Mouse (Mus musculus) mouse trophoblast stem cell (cell line): ENCODE results near the gene Sptssb.

ENCODE experiments used
- in situ Hi-C, 2 experiments: fragments of 300-500 bp; cut with MseI, MboI; formaldehyde crosslinking; loops; 2 replicates in 1 of 2; 3 replicates in 1 of 2; pipeline ENCODE4 v1.15.1; 2025

The Sptssb gene

GRCm38 (mm10) chr3:69859858-69860588, at the start of gene Sptssb:
Gene Sptssb (minus strand): TSS chr3:69859940.
- in situ Hi-C loops, result no loop called here

GRCm38 (mm10) chr3:69908074-69908473, 48.3 kb upstream of the Sptssb start:
- in situ Hi-C loops, result loop anchor here in 1 of 2 experiments (25.0 kb wide), 1 partner anchor 646 kb away; no protein-coding TSS in a partner anchor

GRCm38 (mm10) chr3:69907564-69907963, 47.8 kb upstream of the Sptssb start:
- in situ Hi-C loops, result loop anchor here in 1 of 2 experiments (25.0 kb wide), 1 partner anchor 645 kb away; no protein-coding TSS in a partner anchor

- in situ Hi-C loops, result loop anchor here in 1 of 2 experiments (5.0 to 25.0 kb wide), 2 partner anchors 141 to 641 kb away; no protein-coding TSS in a partner anchor
Observed at GRCm38 (mm10) chr3:69902787-69903477, 43.2 kb upstream of the Sptssb start.

- in situ Hi-C loops, result loop anchor here in 1 of 2 experiments (5.0 to 25.0 kb wide), 2 partner anchors 140 to 640 kb away; no protein-coding TSS in a partner anchor
Observed at GRCm38 (mm10) chr3:69902382-69902781, 42.6 kb upstream of the Sptssb start.

GRCm38 (mm10) chr3:69901874-69902381, 42.2 kb upstream of the Sptssb start:
- in situ Hi-C loops, result loop anchor here in 1 of 2 experiments (5.0 to 25.0 kb wide), 2 partner anchors 140 to 640 kb away; no protein-coding TSS in a partner anchor

- in situ Hi-C loops, result loop anchor here in 1 of 2 experiments (5.0 to 25.0 kb wide), 2 partner anchors 138 to 638 kb away; no protein-coding TSS in a partner anchor
Observed at GRCm38 (mm10) chr3:69900335-69900734, 40.6 kb upstream of the Sptssb start.

GRCm38 (mm10) chr3:69897917-69898594, 38.3 kb upstream of the Sptssb start:
- in situ Hi-C loops, result no loop called here

- in situ Hi-C loops, result no loop called here
Observed at GRCm38 (mm10) chr3:69895516-69895915, 35.8 kb upstream of the Sptssb start.

- in situ Hi-C loops, result loop anchor here in 1 of 2 experiments (5.0 kb wide), 1 partner anchor 130 kb away; no protein-coding TSS in a partner anchor
Observed at GRCm38 (mm10) chr3:69892187-69893094, 32.7 kb upstream of the Sptssb start.

- in situ Hi-C loops, result no loop called here
Observed at GRCm38 (mm10) chr3:69885866-69886265, 26.1 kb upstream of the Sptssb start.

- in situ Hi-C loops, result no loop called here
Observed at GRCm38 (mm10) chr3:69883710-69884109, 24.0 kb upstream of the Sptssb start.

GRCm38 (mm10) chr3:69877538-69877937, 17.8 kb upstream of the Sptssb start:
- in situ Hi-C loops, result no loop called here

- in situ Hi-C loops, result no loop called here
Observed at GRCm38 (mm10) chr3:69874721-69875120, 15.0 kb upstream of the Sptssb start.

- in situ Hi-C loops, result no loop called here
Observed at GRCm38 (mm10) chr3:69872661-69873327, 13.1 kb upstream of the Sptssb start.

GRCm38 (mm10) chr3:69871174-69871573, 11.4 kb upstream of the Sptssb start:
- in situ Hi-C loops, result no loop called here

GRCm38 (mm10) chr3:69869702-69870101, 10.0 kb upstream of the Sptssb start:
- in situ Hi-C loops, result no loop called here

- in situ Hi-C loops, result no loop called here
Observed at GRCm38 (mm10) chr3:69861789-69862395, 2.2 kb upstream of the Sptssb start.
